Mouse (Mus musculus): ENCODE measurements at regions not wholly inside any gene's neighbourhood (a gene's known extent, or its start where the extent isn't known, plus 50 kb on each side); places are given as distances from the start of the nearest gene placed in this dataset.

DNA sequence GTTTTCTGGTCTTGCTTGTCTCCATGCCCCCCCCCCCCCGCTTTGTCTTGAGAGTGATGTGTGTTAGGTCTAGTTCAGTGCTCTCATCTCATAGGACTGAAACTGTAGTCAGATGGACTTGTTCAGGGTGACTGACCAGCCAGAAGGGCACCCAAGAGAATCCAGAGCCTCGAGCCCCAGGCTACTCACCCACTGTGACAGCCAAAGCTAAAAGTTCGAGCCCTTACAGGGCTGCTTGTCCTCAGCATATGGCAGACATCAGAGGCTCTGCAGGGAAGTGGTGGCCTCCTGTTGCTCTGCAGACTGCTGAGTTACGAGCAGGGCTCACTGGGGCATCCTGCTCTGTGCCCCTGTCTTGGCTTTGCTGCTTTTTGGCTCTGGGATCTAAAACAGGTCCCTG, 64.9 kb downstream of the Fam43a start:
- Histone ChIP-seq H3K9me3 (ENCODE audit: low read length) (no peaks in the 10 kb centered on the region), H3K27me3 (ENCODE audit: insufficient read depth, low read length) (peaks cover 38% of the 10 kb centered on the region), H3K4me3 (replicated peaks; ENCODE audit: low read length) (no peak overlapping the region), H3K36me3 (ENCODE audit: insufficient read depth, low read length) (no peaks in the 10 kb centered on the region), H3K4me1 (replicated peaks; ENCODE audit: low read depth, low read length) (peaks cover 17% of the 10 kb centered on the region)
- no peak for TF ChIP-seq CTCF (conservative IDR thresholded peaks at IDR 0.05; ENCODE audit: low read length)
- no peak for TF ChIP-seq NANOG (IDR thresholded peaks at IDR 0.05; ENCODE audit: borderline replicate concordance, low read length)
- TF ChIP-seq POU5F1 (IDR thresholded peaks at IDR 0.05; ENCODE audit: borderline replicate concordance, low read length) = no peak

- TF ChIP-seq POU5F1 (IDR thresholded peaks at IDR 0.05; ENCODE audit: borderline replicate concordance, low read length) = no peak
- no peak for TF ChIP-seq CTCF (conservative IDR thresholded peaks at IDR 0.05; ENCODE audit: low read length)
- TF ChIP-seq NANOG (IDR thresholded peaks at IDR 0.05; ENCODE audit: borderline replicate concordance, low read length) = no peak
- H3K4me3 ChIP-seq (replicated peaks; ENCODE audit: low read length) = no peak overlapping the region
- no peaks in the 10 kb centered on the region for H3K36me3 ChIP-seq (ENCODE audit: insufficient read depth, low read length)
- peaks cover 38% of the 10 kb centered on the region for H3K27me3 ChIP-seq (ENCODE audit: insufficient read depth, low read length)
- H3K4me1 ChIP-seq (replicated peaks; ENCODE audit: low read depth, low read length) = peaks cover 17% of the 10 kb centered on the region
- H3K9me3 ChIP-seq (ENCODE audit: low read length) = no peaks in the 10 kb centered on the region
These were observed 66.4 kb downstream of the Fam43a start for GRCm38 (mm10) chr16:30665881-30666280.

GRCm38 (mm10) chr16:30669883-30670282, 70.4 kb downstream of the Fam43a start:
- Histone ChIP-seq H3K9me3 (ENCODE audit: low read length) (no peaks in the 10 kb centered on the region), H3K4me3 (replicated peaks; ENCODE audit: low read length) (no peak overlapping the region), H3K27me3 (ENCODE audit: insufficient read depth, low read length) (peaks cover 24% of the 10 kb centered on the region), H3K36me3 (ENCODE audit: insufficient read depth, low read length) (no peaks in the 10 kb centered on the region), H3K4me1 (replicated peaks; ENCODE audit: low read depth, low read length) (peaks cover 21% of the 10 kb centered on the region)
- TF ChIP-seq NANOG (IDR thresholded peaks at IDR 0.05; ENCODE audit: borderline replicate concordance, low read length) (no peak), POU5F1 (IDR thresholded peaks at IDR 0.05; ENCODE audit: borderline replicate concordance, low read length) (no peak), CTCF (conservative IDR thresholded peaks at IDR 0.05; ENCODE audit: low read length) (no peak)

- no peak for TF ChIP-seq CTCF (conservative IDR thresholded peaks at IDR 0.05; ENCODE audit: low read length)
- TF ChIP-seq NANOG (IDR thresholded peaks at IDR 0.05; ENCODE audit: borderline replicate concordance, low read length) = no peak
- no peak for TF ChIP-seq POU5F1 (IDR thresholded peaks at IDR 0.05; ENCODE audit: borderline replicate concordance, low read length)
- Histone ChIP-seq H3K27me3 (ENCODE audit: insufficient read depth, low read length) (peaks cover 19% of the 10 kb centered on the region; the same call in 1 of the 2 replicates), H3K9me3 (ENCODE audit: low read length) (no peaks in the 10 kb centered on the region), H3K36me3 (ENCODE audit: insufficient read depth, low read length) (no peaks in the 10 kb centered on the region), H3K4me1 (replicated peaks; ENCODE audit: low read depth, low read length) (peaks cover 26% of the 10 kb centered on the region), H3K4me3 (replicated peaks; ENCODE audit: low read length) (no peak overlapping the region)
These were observed 72.1 kb downstream of the Fam43a start for GRCm38 (mm10) chr16:30671584-30671983.

DNA sequence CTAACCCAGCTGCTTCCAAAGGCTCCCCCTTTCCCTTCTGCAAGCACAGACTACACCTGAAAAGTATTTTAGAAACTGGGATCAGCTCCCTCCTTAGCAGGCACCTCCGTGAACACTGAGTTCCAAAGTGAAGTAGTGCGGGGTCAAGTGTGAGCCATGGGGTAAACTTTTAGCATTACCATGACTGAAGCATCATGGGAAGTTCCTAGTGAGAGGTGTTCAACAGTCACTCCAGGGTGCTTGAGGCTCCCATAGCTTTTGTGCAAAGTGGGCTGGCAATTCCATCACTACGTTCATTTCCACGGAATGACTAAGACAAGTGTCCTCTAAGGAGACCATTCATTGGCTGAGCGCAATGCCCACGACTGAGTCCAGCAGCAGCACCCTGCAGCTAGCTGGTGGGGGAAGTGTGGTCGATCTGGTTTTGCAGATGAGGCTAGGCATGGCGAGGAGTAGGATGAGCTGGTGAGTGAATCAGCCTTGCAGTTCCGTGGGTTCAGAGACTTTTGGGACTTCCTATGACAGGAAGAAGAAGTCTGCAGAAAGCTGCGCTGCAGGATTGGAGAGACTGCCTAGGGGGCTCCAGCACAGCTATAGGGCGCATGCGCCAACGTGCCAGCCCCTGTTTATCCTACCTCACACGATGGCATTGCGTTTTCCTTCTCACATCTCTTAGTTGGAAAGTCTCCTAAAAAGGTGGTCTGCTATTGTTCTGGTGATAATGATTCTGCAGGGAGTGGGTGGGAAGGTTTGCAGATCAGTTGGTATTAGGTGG, 73.4 kb downstream of the Fam43a start:
- no peak for TF ChIP-seq CTCF (conservative IDR thresholded peaks at IDR 0.05; ENCODE audit: low read length)
- no peak for TF ChIP-seq NANOG (IDR thresholded peaks at IDR 0.05; ENCODE audit: borderline replicate concordance, low read length)
- TF ChIP-seq POU5F1 (IDR thresholded peaks at IDR 0.05; ENCODE audit: borderline replicate concordance, low read length) = no peak

DNA sequence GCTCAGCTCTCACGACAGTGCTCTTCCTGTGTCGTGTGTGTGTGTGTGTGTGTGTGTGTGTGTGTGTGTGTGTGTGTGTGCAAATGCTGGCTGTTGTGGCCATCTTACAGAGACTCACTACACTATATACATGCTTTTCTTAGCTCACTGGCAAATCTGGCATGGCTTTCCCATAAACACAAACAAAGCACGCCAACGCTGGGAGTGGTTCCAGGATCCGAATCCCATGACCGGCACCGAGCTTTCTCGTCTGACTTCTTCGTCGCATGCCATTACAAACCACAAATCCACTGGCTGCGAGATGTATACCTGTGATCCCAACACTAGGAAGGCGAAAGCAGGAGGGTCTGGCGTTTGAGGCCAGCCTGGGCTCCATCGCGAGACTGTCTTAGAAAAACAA, 74.1 kb downstream of the Fam43a start:
- H3K4me3 ChIP-seq (replicated peaks; ENCODE audit: low read length) = no peak overlapping the region
- peaks cover 23% of the 10 kb centered on the region; the same call in 1 of the 2 replicates for H3K27me3 ChIP-seq (ENCODE audit: insufficient read depth, low read length)
- H3K36me3 ChIP-seq (ENCODE audit: insufficient read depth, low read length) = no peaks in the 10 kb centered on the region
- no peak for TF ChIP-seq POU5F1 (IDR thresholded peaks at IDR 0.05; ENCODE audit: borderline replicate concordance, low read length)
- H3K4me1 ChIP-seq (replicated peaks; ENCODE audit: low read depth, low read length) = peaks cover 26% of the 10 kb centered on the region
- H3K9me3 ChIP-seq (ENCODE audit: low read length) = no peaks in the 10 kb centered on the region

More for the DNA sequence above, 73.4 kb downstream of the Fam43a start:
- H3K36me3 ChIP-seq (ENCODE audit: insufficient read depth, low read length) = no peaks in the 10 kb centered on the region
- peaks cover 26% of the 10 kb centered on the region for H3K4me1 ChIP-seq (replicated peaks; ENCODE audit: low read depth, low read length)
- H3K27me3 ChIP-seq (ENCODE audit: insufficient read depth, low read length) = peaks cover 23% of the 10 kb centered on the region; the same call in 1 of the 2 replicates
- H3K9me3 ChIP-seq (ENCODE audit: low read length) = no peaks in the 10 kb centered on the region
- H3K4me3 ChIP-seq (replicated peaks; ENCODE audit: low read length) = no peak overlapping the region

DNA sequence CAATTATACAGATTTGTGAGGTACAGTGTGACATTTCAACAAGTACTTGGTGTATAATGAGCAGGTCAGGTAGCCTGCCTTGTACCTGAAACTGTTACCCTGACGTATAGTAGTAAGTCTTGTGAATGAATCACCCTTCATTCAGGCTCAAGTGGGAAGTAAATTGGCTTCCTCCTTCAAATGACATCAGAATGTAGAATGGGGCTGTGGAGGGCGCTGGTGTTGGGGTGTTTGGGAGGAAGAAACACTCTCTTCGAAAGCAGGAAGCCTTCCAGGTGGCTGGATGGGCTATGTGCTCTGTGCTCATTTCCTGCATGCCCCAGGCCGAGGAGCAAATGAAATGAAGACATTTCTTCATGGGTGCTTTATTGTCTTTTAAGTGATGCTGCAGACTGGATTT, 76.3 kb downstream of the Fam43a start:
- Histone ChIP-seq H3K4me1 (replicated peaks; ENCODE audit: low read depth, low read length) (peaks cover 26% of the 10 kb centered on the region), H3K4me3 (replicated peaks; ENCODE audit: low read length) (no peak overlapping the region), H3K36me3 (ENCODE audit: insufficient read depth, low read length) (no peaks in the 10 kb centered on the region), H3K9me3 (ENCODE audit: low read length) (no peaks in the 10 kb centered on the region), H3K27me3 (ENCODE audit: insufficient read depth, low read length) (peaks cover 23% of the 10 kb centered on the region; the same call in 1 of the 2 replicates)
- TF ChIP-seq POU5F1 (IDR thresholded peaks at IDR 0.05; ENCODE audit: borderline replicate concordance, low read length) = no peak
- TF ChIP-seq CTCF (conservative IDR thresholded peaks at IDR 0.05; ENCODE audit: low read length) = no peak
- no peak for TF ChIP-seq NANOG (IDR thresholded peaks at IDR 0.05; ENCODE audit: borderline replicate concordance, low read length)

- H3K36me3 ChIP-seq (ENCODE audit: insufficient read depth, low read length) = no peaks in the 10 kb centered on the region
- no peaks in the 10 kb centered on the region for H3K9me3 ChIP-seq (ENCODE audit: low read length)
- TF ChIP-seq CTCF (conservative IDR thresholded peaks at IDR 0.05; ENCODE audit: low read length) = no peak
- TF ChIP-seq NANOG (IDR thresholded peaks at IDR 0.05; ENCODE audit: borderline replicate concordance, low read length) = no peak
- no peak for TF ChIP-seq POU5F1 (IDR thresholded peaks at IDR 0.05; ENCODE audit: borderline replicate concordance, low read length)
- no peak overlapping the region for H3K4me3 ChIP-seq (replicated peaks; ENCODE audit: low read length)
- peaks cover 26% of the 10 kb centered on the region for H3K4me1 ChIP-seq (replicated peaks; ENCODE audit: low read depth, low read length)
- peaks cover 19% of the 10 kb centered on the region; the same call in 1 of the 2 replicates for H3K27me3 ChIP-seq (ENCODE audit: insufficient read depth, low read length)
These were observed 77.5 kb downstream of the Fam43a start for GRCm38 (mm10) chr16:30677016-30677415.
